Mouse (Mus musculus): ENCODE results near the gene Polr3b.

GRCm38 (mm10) chr10:84592745-84593144 is 29.3 kb upstream of the Polr3b start:
- TF ChIP-seq EP300 (IDR thresholded peaks at IDR 0.05; ENCODE audit: low read depth) (no peak), CTCF (IDR thresholded peaks at IDR 0.05; ENCODE audit: low read depth) (no peak)

All from liver, postnatal 0 days (tissue).